Comparison of ENCODE assay signal across 9 mouse cellular contexts in the genomic region with DNA sequence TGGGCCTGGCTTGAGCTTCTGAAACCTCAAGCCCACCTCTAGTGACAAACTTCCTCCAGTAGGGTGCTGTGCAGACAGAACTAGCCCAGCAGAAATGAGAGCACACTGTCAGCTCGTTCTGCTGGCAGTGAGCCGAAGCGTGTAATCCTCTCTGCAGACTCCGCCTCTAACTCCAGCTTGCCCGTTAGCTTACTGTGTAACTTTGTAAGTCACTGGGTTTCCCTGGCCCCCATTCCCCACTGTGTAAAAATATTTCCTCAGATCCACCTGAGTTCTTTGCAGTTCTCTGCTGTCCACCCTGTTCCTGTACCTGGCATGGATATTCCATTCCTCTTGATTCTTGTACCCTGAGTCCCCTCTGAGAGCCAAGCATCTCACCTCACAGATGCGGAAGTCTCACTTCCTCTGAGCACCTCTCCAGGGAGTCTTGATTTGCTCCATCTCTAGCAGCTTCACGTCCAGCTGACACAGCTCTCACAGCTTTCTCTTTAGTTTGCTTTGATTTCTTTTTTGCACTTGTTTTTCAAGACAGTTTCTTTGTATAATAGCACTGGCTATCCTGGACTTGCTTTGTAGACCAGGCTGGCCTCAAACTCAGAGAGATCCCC. TPM values are rescaled to one million over a fixed set of nuclear protein-coding genes. Genes with fewer than 3 reads are reported as not detected.
DNase-seq lines count a peak whose midpoint lies in the region; ATAC-seq lines count a peak whose summit lies in the region.
"Had no signal": no experiment of that assay in that cellular context is flagged by ENCODE, and none has a peak within 500 bp of the region (broad histone marks: within the 10 kb centered on the region; RNA-seq: fewer than 3 reads in every experiment).

No protein-coding gene starts in this region.

- no peak overlapping the region for H3K4me2 ChIP-seq in forebrain, embryonic 15.5 days (replicated peaks)
- H3K4me2 ChIP-seq: liver, embryonic 15.5 days had no signal

- H3K36me3 ChIP-seq in forebrain, embryonic 15.5 days = peaks cover 54% of the 10 kb centered on the region
- H3K36me3 ChIP-seq: liver, embryonic 15.5 days had no signal

- no peaks in the 10 kb centered on the region for H3K27me3 ChIP-seq in forebrain, embryonic 15.5 days
- H3K27me3 ChIP-seq: liver, embryonic 15.5 days had no signal

- no peaks in the 10 kb centered on the region for H3K4me1 ChIP-seq in forebrain, embryonic 15.5 days

- DNase-seq in left cerebral cortex, adult 18-20 months (ENCODE audit: low spot score in 2 of 2) = peak; percentile 39 to 46
- DNase-seq in left cerebral cortex, adult 9 months (ENCODE audit: low spot score in 2 of 2) = no peak
- peak; percentile 19 to 27 for DNase-seq in frontal cortex, postnatal 10 days (ENCODE audit: low spot score in 2 of 2)
- DNase-seq in heart, postnatal 36 days = peak; percentile 53 to 58
- peak; percentile 41 for DNase-seq in lung, postnatal 25 days (ENCODE audit: low spot score)
- DNase-seq in thymus, postnatal 0 days (ENCODE audit: low spot score) = no peak
- no peak for DNase-seq in thymus, postnatal 36 days

- intact Hi-C loops in heart, postnatal 36 days (cut with DNase I) = loop anchor here (5.0 kb wide), 1 partner anchor 94 kb away; no protein-coding TSS in a partner anchor

- H3K4me3 ChIP-seq in forebrain, embryonic 15.5 days = no peak overlapping the region
- H3K4me3 ChIP-seq: liver, embryonic 15.5 days had no signal

- H3K9me3 ChIP-seq in forebrain, embryonic 15.5 days = no peaks in the 10 kb centered on the region
- H3K9me3 ChIP-seq: liver, embryonic 15.5 days had no signal

- WGBS in forebrain, embryonic 15.5 days = 56% methylated on average over 7 of the region's 7 CpGs

- ATAC-seq in forebrain, embryonic 15.5 days (replicated peaks) = no peak

- H3K27ac ChIP-seq in forebrain, embryonic 15.5 days (replicated peaks) = no peak overlapping the region
- H3K27ac ChIP-seq: liver, embryonic 15.5 days had no signal

- no peak overlapping the region for H3K9ac ChIP-seq in forebrain, embryonic 15.5 days (replicated peaks)
- H3K9ac ChIP-seq: liver, embryonic 15.5 days had no signal

RNA-seq across cellular contexts. Expression of gene Degs2, which starts 51.0 kb away (rescaled TPM):
- 1 to 10 TPM; 3.5 to 4.6 TPM for total RNA-seq in left cerebral cortex, adult 18-20 months (2021)
- total RNA-seq in heart, postnatal 36 days (2021) = under 1 TPM; 0.27 to 0.92 TPM
- polyA plus RNA-seq in thymus, postnatal 0 days (2015; fragmentation: Nextera tagmentation; extraction: Ambion mirVana) = 16.3 and 16.6 TPM in 2 replicates
- polyA plus RNA-seq in forebrain, embryonic 15.5 days (2015; fragmentation: Nextera tagmentation; extraction: Ambion mirVana) = 2.0 and 3.7 TPM in 2 replicates

Comparison
In these comparisons a context has a peak if more than half of its experiments do, and no peak if none do; other contexts are left out.
1. DNase-seq: peak in left cerebral cortex, adult 18-20 months (2 of 2), frontal cortex, postnatal 10 days (2 of 2), heart, postnatal 36 days (2 of 2) and lung, postnatal 25 days (single experiment); none in left cerebral cortex, adult 9 months (0 of 2), thymus, postnatal 0 days (single experiment) and thymus, postnatal 36 days (0 of 2).